Mouse (Mus musculus) forebrain, embryonic 12.5 days (tissue): ENCODE results near the gene Ptpn7. TPM values are rescaled to one million over a fixed set of nuclear protein-coding genes. Genes with fewer than 3 reads are reported as not detected.

Source experiments
- ATAC-seq: fragments of 200-750 bp; cut with Nextera tagmentation; 2 replicates; pipeline ENCODE4 v1.8.0; 2017; ENCODE audit warnings: moderate TSS enrichment; ENCODE audit not compliant: low FRiP score
- H3K27ac ChIP-seq: fragments of 300-500 bp; sonication (generic); 2 replicates; pipeline ENCODE4 v1.5.1; 2016; ENCODE audit warnings: mild to moderate bottlenecking
- H3K27me3 ChIP-seq: fragments of 300-500 bp; sonication (generic); 2 replicates; pipeline ENCODE4 v1.6.1; 2016; ENCODE audit warnings: mild to moderate bottlenecking
- H3K36me3 ChIP-seq: fragments of 300-500 bp; sonication (generic); replicated peaks from 2 replicates; pipeline ENCODE4 v1.6.1; 2016; ENCODE audit warnings: mild to moderate bottlenecking
- H3K4me1 ChIP-seq: fragments of 300-500 bp; sonication (generic); 2 replicates; pipeline ENCODE4 v1.6.1; 2016
- H3K4me2 ChIP-seq: fragments of 300-500 bp; sonication (generic); 2 replicates; pipeline ENCODE4 v1.6.1; 2016; ENCODE audit warnings: mild to moderate bottlenecking, moderate library complexity
- H3K4me3 ChIP-seq: fragments of 300-500 bp; sonication (generic); replicated peaks from 2 replicates; pipeline ENCODE4 v1.5.1; 2016; ENCODE audit warnings: mild to moderate bottlenecking
- H3K9ac ChIP-seq: fragments of 300-500 bp; sonication (generic); 2 replicates; pipeline ENCODE4 v1.6.1; 2016; ENCODE audit warnings: mild to moderate bottlenecking
- H3K9me3 ChIP-seq: fragments of 300-500 bp; sonication (generic); 2 replicates; pipeline ENCODE4 v1.6.1; 2016
- WGBS: fragments of 180-500 bp; shearing (Covaris S2); methylation state at CpG from one replicate; pipeline ENCODE4 v1.1.7; 2016; 5-methylcytosine and 5-hydroxymethylcytosine counted together
- polyA plus RNA-seq: library from polyadenylated mRNA; unstranded; fragments of >200 nt; fragmentation: Nextera tagmentation; extraction: Ambion mirVana; gene quantifications from 2 replicates; pipeline ENCODE4 v1.2.1, GENCODE M21; 2016

The Ptpn7 gene
- polyA plus RNA-seq, 1 experiment from 2014 or later, result 1.0 TPM

DNA sequence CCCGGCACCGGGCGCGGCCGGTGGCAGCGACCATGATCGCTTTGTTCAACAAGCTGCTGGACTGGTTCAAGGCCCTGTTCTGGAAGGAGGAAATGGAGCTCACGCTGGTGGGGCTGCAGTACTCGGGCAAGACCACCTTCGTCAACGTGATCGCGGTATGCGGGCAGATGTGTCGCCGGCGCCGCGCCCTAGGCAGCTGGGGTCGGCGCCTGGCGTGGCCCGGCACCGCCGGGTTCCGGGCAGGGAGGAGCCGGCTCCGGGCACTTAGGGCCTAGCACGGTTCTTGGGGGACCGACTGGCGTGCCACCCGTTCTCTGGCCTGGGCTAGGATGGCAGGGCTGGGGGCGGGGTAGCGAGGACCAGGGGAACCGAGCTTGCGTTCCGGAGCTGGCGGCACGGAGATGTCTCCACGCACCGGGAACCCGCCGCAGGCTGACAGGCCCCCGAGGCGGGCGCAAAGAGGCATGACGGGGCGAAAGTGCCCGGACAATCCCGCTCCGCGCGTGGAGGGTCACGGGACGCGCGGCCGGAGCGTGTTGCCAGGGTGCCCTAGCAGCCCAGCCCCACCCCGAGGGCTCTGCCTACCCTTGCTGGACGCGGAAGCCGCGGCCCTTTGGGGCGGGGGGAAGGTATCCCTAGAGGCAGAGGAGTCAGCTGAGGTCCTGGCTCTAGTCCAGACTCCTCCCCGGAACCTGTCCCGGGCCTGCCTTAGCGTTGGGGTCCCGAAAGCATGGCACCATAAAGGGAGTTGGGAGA is 14.6 kb downstream of the Ptpn7 start:
- H3K27ac ChIP-seq, result peak overlapping the region; percentile 89
- H3K27me3 ChIP-seq, result peaks cover 17% of the 10 kb centered on the region
- ATAC-seq, result peak; percentile 70
- H3K36me3 ChIP-seq, result peaks cover 2% of the 10 kb centered on the region; the same call in 1 of the 2 replicates
- WGBS, result under 1% methylated on average over 69 of the region's 69 CpGs
- peak overlapping the region; percentile 92 for H3K9ac ChIP-seq
- peak overlapping the region; percentile 95 for H3K4me3 ChIP-seq
- peaks cover 25% of the 10 kb centered on the region for H3K4me1 ChIP-seq
- H3K9me3 ChIP-seq, result no peaks in the 10 kb centered on the region
- H3K4me2 ChIP-seq, result peak overlapping the region; percentile 76

DNA sequence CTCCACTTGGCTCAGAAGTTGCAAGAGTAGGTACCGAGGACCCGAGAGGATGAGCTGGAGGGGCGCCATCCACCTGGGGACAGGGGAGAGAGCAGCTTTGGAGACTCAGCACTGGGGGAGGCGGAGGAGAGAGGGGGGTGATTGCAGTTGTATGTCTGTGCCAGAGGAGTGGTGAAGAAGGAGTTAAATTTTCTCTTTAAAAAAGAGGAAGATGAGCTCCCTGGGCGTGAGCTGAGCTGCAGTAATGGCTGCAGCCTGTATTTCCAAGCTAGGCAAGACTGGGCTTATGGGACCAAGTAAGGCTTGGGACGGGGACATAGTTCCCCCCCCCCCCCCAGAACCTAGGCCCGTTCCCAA is 15.2 kb downstream of the Ptpn7 start:
- peak; percentile 47; the same call in 1 of the 2 replicates for ATAC-seq
- Histone ChIP-seq H3K4me3 (peak overlapping the region; percentile 95), H3K36me3 (peaks cover 6% of the 10 kb centered on the region), H3K9ac (peak overlapping the region; percentile 92), H3K4me1 (peaks cover 29% of the 10 kb centered on the region), H3K27ac (peak overlapping the region; percentile 89), H3K4me2 (peak overlapping the region; percentile 76), H3K27me3 (peaks cover 17% of the 10 kb centered on the region), H3K9me3 (no peaks in the 10 kb centered on the region)
- under 1% methylated on average over 7 of the region's 7 CpGs for whole genome bisulfite sequencing

DNA sequence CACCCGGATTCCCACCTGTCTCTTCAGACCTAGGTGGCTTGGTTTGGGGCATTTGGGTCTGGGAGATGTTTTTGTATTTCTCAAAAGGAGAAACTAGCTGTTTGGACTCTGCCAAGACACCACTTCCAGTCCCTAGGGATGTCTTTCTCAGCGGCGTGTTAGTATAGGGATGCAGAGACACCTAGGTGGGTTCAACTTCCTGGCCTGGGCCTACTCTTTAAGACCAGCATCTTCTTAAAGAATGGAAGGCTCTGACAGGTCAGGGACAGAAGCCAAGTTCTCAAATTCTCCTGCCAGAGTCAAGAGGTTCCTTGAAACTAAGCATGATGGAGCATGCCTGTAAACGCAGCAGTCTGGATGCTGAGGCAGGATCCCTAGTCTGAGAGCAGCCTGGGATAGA is 16.0 kb downstream of the Ptpn7 start:
- H3K27ac ChIP-seq, result no peak overlapping the region
- peak overlapping the region; percentile 95 for H3K4me3 ChIP-seq
- peak overlapping the region; percentile 76 for H3K4me2 ChIP-seq
- peak overlapping the region; percentile 92; the same call in 1 of the 2 replicates for H3K9ac ChIP-seq
- no peak for ATAC-seq
- H3K9me3 ChIP-seq, result no peaks in the 10 kb centered on the region
- H3K36me3 ChIP-seq, result peaks cover 6% of the 10 kb centered on the region
- WGBS, result 83% methylated on average over 4 of the region's 4 CpGs
- H3K4me1 ChIP-seq, result peaks cover 29% of the 10 kb centered on the region
- peaks cover 10% of the 10 kb centered on the region for H3K27me3 ChIP-seq

- WGBS, result 58% methylated on average over 5 of the region's 5 CpGs
- Histone ChIP-seq H3K9ac (no peak overlapping the region), H3K27ac (peak overlapping the region; percentile 50; the same call in 1 of the 2 replicates), H3K4me3 (peak overlapping the region; percentile 95), H3K36me3 (peaks cover 6% of the 10 kb centered on the region), H3K4me1 (peaks cover 32% of the 10 kb centered on the region), H3K27me3 (peaks cover 5% of the 10 kb centered on the region), H3K9me3 (no peaks in the 10 kb centered on the region), H3K4me2 (peak overlapping the region; percentile 76)
- no peak for ATAC-seq
These were observed 16.5 kb downstream of the Ptpn7 start for GRCm38 (mm10) chr1:135148996-135149395.

DNA sequence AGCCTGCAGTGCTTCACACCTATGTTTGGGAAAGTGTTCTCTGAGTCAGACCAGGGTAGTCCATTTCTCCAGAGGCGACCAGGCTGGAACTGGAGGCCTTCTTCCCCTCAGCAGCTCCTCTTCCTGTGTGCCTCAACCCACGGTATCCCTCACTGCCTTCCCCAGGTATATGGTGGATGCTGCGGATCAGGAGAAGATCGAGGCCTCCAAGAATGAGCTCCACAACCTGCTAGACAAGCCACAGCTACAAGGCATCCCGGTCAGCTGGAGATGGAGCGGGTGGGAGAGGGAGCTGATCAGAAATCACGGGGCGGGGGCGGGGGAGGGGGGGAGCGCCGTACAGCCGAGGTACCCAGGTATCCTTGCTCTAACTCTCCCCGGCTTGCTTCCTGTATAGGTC is 21.5 kb downstream of the Ptpn7 start:
- ATAC-seq, result no peak; the same call in none of the 2 replicates
- Histone ChIP-seq H3K4me3 (peak overlapping the region; percentile 25), H3K9ac (peak overlapping the region; percentile 48), H3K9me3 (no peaks in the 10 kb centered on the region), H3K4me2 (peak overlapping the region; percentile 51), H3K36me3 (peaks cover 28% of the 10 kb centered on the region), H3K27me3 (no peaks in the 10 kb centered on the region), H3K27ac (peak overlapping the region; percentile 92), H3K4me1 (peaks cover 30% of the 10 kb centered on the region)
- 13% methylated on average over 13 of the region's 13 CpGs for WGBS

- H3K27me3 ChIP-seq, result no peaks in the 10 kb centered on the region
- H3K9me3 ChIP-seq, result no peaks in the 10 kb centered on the region
- peaks cover 32% of the 10 kb centered on the region for H3K4me1 ChIP-seq
- 3% methylated on average over 14 of the region's 14 CpGs for WGBS
- peak; percentile 60 for ATAC-seq
- peak overlapping the region; percentile 51 for H3K4me2 ChIP-seq
- H3K9ac ChIP-seq, result peak overlapping the region; percentile 48
- peak overlapping the region; percentile 92 for H3K27ac ChIP-seq
- H3K36me3 ChIP-seq, result peaks cover 28% of the 10 kb centered on the region
- H3K4me3 ChIP-seq, result peak overlapping the region; percentile 25
These were observed 22.0 kb downstream of the Ptpn7 start for GRCm38 (mm10) chr1:135154411-135154959.

GRCm38 (mm10) chr1:135156300-135156699 is 23.8 kb downstream of the Ptpn7 start:
- Histone ChIP-seq H3K27ac (no peak overlapping the region), H3K4me2 (no peak overlapping the region), H3K9ac (no peak overlapping the region), H3K4me3 (no peak overlapping the region), H3K27me3 (no peaks in the 10 kb centered on the region), H3K36me3 (peaks cover 28% of the 10 kb centered on the region), H3K4me1 (peaks cover 35% of the 10 kb centered on the region), H3K9me3 (no peaks in the 10 kb centered on the region)
- WGBS, result 87% methylated on average over 6 of the region's 6 CpGs
- no peak for ATAC-seq

GRCm38 (mm10) chr1:135158633-135159032 is 26.1 kb downstream of the Ptpn7 start:
- H3K27ac ChIP-seq, result peak overlapping the region; percentile 9; the same call in 1 of the 2 replicates
- H3K9me3 ChIP-seq, result no peaks in the 10 kb centered on the region
- H3K36me3 ChIP-seq, result peaks cover 22% of the 10 kb centered on the region
- 54% methylated on average over 5 of the region's 5 CpGs for WGBS
- ATAC-seq, result peak; percentile 37; the same call in 1 of the 2 replicates
- H3K4me1 ChIP-seq, result peaks cover 28% of the 10 kb centered on the region
- no peak overlapping the region for H3K4me2 ChIP-seq
- H3K9ac ChIP-seq, result no peak overlapping the region
- H3K4me3 ChIP-seq, result no peak overlapping the region
- no peaks in the 10 kb centered on the region for H3K27me3 ChIP-seq

DNA sequence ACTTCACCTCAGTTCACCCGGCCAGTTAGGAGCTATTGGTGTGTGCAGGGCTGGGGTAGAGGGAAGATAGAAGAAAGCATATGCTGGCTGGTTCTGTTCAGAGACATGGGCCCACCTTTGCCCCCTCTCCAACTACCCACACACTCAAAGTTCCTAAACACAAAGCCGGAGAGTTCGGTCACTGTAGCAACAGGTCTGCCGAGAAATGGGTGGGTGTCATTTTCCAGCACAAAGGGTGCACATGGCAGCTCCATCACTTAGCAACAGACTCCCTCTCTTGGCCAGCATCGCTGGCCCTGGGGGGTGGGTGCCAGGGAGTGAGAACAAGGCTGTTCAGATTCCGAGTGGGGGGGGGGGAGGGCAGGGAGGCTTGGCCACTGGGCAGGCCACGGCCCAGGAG is 26.6 kb downstream of the Ptpn7 start:
- H3K4me2 ChIP-seq, result no peak overlapping the region
- peaks cover 22% of the 10 kb centered on the region for H3K36me3 ChIP-seq
- ATAC-seq, result peak; percentile 41; the same call in 1 of the 2 replicates
- no peaks in the 10 kb centered on the region for H3K27me3 ChIP-seq
- H3K4me1 ChIP-seq, result peaks cover 25% of the 10 kb centered on the region
- no peak overlapping the region for H3K9ac ChIP-seq
- H3K4me3 ChIP-seq, result no peak overlapping the region
- WGBS, result 51% methylated on average over 7 of the region's 7 CpGs
- peak overlapping the region; percentile 9; the same call in 1 of the 2 replicates for H3K27ac ChIP-seq
- H3K9me3 ChIP-seq, result no peaks in the 10 kb centered on the region

- Histone ChIP-seq H3K36me3 (peaks cover 22% of the 10 kb centered on the region), H3K27me3 (no peaks in the 10 kb centered on the region), H3K27ac (no peak overlapping the region), H3K4me2 (no peak overlapping the region), H3K9ac (no peak overlapping the region), H3K4me1 (peaks cover 21% of the 10 kb centered on the region), H3K4me3 (no peak overlapping the region), H3K9me3 (no peaks in the 10 kb centered on the region)
- ATAC-seq, result no peak
- 84% methylated on average over 11 of the region's 11 CpGs for WGBS
These were observed 27.1 kb downstream of the Ptpn7 start for GRCm38 (mm10) chr1:135159556-135160123.

GRCm38 (mm10) chr1:135160411-135161050 is 28.0 kb downstream of the Ptpn7 start:
- H3K9ac ChIP-seq, result no peak overlapping the region
- peaks cover 14% of the 10 kb centered on the region for H3K4me1 ChIP-seq
- no peak overlapping the region for H3K4me3 ChIP-seq
- H3K4me2 ChIP-seq, result no peak overlapping the region
- ATAC-seq, result no peak
- H3K27ac ChIP-seq, result no peak overlapping the region
- no peaks in the 10 kb centered on the region for H3K27me3 ChIP-seq
- 90% methylated on average over 13 of the region's 13 CpGs for WGBS
- no peaks in the 10 kb centered on the region for H3K9me3 ChIP-seq
- peaks cover 15% of the 10 kb centered on the region for H3K36me3 ChIP-seq

GRCm38 (mm10) chr1:135162720-135163119 is 30.2 kb downstream of the Ptpn7 start:
- no peak overlapping the region for H3K4me2 ChIP-seq
- H3K4me3 ChIP-seq, result no peak overlapping the region
- H3K9ac ChIP-seq, result no peak overlapping the region
- no peaks in the 10 kb centered on the region for H3K9me3 ChIP-seq
- WGBS, result 33% methylated on average over 6 of the region's 6 CpGs
- no peaks in the 10 kb centered on the region for H3K36me3 ChIP-seq
- H3K4me1 ChIP-seq, result peaks cover 14% of the 10 kb centered on the region
- no peaks in the 10 kb centered on the region for H3K27me3 ChIP-seq
- ATAC-seq, result no peak
- no peak overlapping the region for H3K27ac ChIP-seq
